Mouse (Mus musculus) thymus, adult 18-20 months (tissue): ENCODE results near the gene Mlxip.

Source experiments
- DNase-seq, 2 experiments: peaks; one replicate each; pipeline ENCODE4 v3.0.0; 2022; ENCODE audit warnings: mixed read lengths in 2 of 2

Gene Mlxip

DNA sequence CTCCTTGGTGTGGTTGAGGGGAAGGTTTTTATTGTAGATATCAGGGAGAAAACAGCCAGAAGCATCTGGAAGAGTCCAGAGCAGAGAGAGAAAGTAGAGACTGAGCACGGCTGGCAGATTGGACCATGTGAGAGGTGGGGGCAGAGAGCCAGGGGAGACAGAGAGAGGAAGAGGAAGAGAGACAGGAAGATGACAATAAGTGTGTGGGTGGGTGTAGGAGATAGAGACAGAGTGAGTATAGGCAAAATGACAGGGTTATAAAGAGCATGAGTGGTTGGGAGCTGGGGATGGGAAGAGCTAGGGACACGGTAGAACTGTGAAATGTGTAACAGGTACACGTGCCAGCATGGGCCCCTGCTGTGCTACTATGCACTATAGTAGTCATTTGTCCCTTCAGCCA is 6.1 kb upstream of the Mlxip start:
- DNase-seq, result no peak

GRCm38 (mm10) chr5:123390536-123391441 is 3.8 kb upstream of the Mlxip start:
- DNase-seq, result no peak

DNA sequence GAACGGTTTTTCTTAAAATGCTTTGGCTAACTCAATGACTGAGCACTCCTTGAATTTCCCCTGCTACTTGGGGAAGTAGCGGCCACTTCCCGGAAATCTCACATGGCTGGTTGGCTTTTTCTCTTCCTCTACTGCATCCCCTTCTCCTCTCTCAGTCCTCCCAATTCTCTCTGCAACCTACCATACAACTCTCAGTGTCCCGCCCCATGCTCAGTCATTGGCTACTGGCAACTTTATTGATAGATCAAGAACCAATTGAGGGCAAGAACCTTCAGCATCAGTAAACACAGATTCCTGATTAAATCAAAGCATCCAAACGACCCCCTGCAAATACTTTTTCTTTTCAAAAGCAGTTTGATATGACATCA is 3.2 kb upstream of the Mlxip start:
- DNase-seq, result no peak

GRCm38 (mm10) chr5:123393786-123394302 is 754 bp upstream of the Mlxip start:
- no peak for DNase-seq

DNA sequence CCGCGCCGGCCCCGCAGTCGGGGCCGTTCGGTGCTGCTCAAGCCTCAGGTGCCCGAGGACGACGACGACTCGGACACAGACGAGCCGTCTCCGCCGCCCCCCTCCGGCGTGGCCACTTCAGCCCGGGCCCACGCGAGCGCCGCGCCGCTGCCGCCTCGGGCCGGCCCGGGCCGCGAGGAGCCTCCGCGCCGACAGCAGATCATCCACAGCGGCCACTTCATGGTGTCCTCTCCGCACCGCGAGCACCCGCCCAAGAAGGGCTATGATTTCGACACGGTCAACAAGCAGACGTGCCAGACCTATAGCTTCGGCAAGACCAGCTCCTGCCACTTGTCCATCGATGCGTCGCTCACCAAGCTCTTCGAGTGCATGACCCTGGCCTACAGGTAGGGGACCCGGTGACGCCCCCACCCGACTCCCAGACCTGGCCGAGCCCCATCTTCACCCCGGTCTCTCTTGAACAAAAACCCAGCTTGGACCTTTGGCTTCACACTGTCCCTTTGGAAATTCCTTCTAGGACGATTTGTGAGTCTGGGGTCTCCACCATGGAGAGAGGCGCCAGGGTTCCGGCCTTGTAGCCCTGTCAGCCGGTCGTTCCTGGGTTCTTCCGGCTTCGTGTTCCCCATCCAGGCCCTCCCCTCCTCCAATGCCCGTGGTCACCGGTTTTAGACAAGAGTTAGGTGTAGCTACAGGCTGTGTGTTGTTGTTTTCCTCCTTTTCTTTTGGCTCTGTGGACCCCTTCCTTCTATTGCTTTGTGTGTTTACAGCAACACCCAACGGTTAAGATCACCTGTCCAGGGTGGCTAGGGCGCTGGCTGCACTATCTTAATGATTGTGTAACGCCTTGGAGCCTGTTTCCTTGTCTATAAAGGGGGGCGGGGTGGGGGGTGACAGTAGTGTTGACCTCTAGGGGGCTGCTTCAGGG is 621 bp downstream of the Mlxip start:
- peak; percentile 24 to 53 for DNase-seq

DNA sequence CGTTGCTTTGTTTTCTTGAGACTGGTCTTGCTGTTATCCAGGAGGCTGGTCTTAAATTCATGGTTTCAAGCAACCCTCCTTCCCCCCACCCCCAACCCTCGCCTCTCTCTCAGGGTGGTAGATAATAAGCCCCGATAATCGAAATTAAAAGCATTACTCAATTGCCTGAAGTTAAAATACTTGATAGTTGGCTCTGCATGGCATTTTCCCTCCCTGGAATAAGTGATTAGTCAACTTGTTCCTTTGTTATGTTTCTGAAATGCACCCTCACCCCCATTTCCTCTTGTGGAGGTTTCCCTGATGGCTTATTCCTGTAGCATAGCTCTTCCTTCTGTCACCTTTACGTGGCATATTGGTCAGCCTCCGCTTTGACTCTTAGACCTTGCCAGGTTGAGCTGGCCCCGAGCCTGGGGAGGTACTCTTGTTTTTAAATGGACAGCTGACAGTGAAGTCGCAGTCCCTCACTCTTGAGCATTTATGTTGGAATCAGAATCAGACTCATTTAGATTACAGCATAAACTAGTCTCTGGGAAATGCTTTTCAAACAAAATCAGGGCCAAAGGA is 2.4 kb downstream of the Mlxip start:
- no peak for DNase-seq

DNA sequence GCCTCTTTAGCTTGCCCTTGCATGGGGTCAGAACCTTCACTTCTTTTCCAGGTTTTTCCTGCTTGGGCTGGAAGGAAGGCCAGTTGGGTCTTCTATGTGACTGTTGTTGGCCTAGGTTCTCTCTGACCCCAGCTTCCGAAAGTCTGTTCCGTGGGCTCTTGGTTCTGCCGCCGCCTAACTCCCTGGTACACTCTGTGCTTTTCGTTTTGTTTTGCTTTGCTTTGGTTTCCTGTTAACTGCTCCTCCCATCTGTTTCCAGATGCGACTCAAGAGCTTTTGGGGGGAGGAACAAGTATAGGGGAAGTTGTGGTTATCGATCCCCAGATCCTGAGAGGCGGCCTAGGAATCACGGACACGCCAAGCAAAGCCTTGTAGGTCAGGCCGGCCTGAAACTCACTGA is 3.2 kb downstream of the Mlxip start:
- DNase-seq, result peak in 1 of 2 experiments; percentile 47

GRCm38 (mm10) chr5:123398856-123399498 is 4.4 kb downstream of the Mlxip start:
- DNase-seq, result no peak

- no peak for DNase-seq
Measured at GRCm38 (mm10) chr5:123404480-123404879, 9.9 kb downstream of the Mlxip start.

- DNase-seq, result no peak
Measured at GRCm38 (mm10) chr5:123406952-123407351, 12.4 kb downstream of the Mlxip start.

- DNase-seq, result no peak
Measured at GRCm38 (mm10) chr5:123408176-123408575, 13.6 kb downstream of the Mlxip start.

DNA sequence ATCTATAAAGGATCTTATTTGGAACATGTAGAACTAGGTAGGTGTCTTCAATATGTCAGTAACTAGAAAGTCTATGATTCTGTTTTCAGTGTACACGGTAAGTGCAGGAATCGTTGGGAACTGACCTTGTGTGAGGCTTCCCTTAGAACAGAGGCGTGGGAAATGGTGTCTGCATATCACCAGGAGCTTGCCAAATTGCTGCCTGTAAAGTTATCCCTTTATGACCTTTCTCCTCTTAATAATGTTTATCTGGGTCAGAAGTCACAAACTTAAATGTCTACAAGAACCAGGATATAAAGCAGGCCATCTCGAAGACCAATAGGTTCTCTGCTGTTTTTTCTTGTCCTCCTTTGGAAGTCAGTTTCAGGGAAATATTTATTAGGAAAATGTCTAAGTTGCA is 17.6 kb downstream of the Mlxip start:
- DNase-seq, result no peak

DNA sequence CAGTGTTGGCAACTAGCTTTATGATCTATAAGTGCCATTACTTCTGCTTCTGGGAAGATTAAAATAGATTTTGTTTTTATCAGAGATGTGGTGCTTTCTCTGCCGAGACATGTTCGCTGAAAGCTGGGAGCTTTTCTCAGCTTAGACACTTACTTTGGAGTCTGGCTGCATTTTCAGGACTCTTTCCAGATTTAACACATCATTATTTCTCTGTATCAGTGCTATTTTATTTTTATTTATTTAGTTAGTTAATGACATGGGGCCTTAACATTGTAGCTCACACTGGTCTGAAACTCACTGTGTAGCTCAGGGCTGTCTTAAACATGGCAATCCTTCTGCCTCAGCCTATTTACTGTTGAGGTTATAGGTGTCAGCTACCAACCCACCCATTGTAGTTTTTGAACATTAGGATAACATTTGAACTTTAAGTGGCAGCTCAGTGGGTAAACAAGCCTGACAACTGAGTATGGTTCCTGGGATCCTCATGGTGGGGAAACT is 19.3 kb downstream of the Mlxip start:
- DNase-seq, result no peak

DNA sequence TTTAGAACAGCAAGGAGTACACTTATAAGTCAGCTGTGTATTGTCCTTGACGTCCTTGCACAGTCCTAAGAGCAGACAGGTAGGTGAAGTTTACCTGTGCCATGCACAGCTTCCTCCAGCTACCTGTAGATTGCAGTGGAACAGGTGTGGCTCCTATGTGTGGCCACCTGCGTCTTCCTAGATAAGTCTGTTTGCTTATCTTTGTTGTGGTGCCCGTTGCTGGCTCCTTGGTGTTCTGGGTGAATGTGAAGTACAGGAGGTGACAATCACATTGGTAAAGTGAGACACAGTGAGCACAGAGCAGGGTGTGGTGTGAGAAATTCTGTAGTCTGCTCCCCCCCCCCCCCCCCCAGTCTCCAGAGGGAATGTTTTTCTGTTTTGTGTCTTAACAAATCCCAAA is 21.6 kb downstream of the Mlxip start:
- no peak for DNase-seq

GRCm38 (mm10) chr5:123416566-123417518 is 22.2 kb downstream of the Mlxip start:
- DNase-seq, result no peak

GRCm38 (mm10) chr5:123423885-123424284 is 29.3 kb downstream of the Mlxip start:
- DNase-seq, result no peak

DNA sequence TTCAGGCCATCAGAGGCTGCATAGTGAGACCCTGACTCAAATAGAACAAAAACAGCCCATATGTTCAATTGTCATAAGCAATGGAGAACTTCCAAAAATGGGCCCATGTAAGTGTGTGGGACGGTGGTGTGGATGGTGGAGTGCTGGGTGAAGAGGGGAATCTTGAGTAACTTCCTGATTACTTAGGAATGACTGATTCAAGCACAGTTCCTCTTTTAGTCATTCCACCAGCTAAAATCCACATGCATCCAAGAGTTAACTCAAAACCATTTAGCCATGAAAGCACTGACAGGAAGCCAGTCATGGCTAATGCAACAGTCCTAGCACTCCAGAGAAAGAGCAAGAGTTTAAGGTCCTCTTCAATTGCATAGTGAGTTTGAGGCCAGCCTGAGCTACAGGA is 33.0 kb downstream of the Mlxip start:
- no peak for DNase-seq

DNA sequence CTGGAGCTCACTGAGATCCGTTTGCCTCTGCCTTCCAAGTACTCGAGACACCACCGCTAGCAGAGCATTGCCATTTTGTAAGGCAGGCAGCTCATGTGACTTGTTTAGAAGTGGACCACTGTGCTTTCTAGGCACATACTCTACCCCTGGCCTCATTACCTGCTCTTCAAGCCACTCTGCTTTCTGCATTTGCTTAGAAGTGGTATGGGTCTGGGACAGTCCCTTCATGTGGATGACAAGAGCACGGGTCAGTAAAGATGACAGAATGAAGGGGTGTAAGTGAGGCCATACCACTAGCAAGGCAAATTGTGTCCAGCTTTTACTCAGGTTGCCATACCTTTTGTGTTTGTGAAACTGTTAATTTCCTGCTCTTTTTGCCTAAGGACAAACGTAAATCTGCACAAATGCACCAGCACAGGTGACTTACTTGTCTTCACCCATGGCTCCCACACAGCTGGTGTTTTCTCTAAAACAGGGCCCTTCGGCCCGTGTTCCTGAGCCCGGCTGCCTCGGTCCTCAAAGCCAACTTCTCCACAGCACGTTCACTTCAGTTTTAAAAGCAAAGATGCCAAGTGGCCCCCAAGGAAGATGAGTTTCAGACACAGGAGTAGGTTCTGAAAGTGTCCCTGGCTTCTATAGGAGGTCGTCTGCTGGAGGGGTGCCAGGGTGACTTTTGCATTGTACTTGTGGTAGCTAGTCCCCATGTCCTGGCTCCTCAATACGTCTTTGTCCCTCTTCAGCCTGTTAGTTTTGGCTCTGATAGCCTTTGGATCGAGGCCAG is 37.1 kb downstream of the Mlxip start:
- DNase-seq, result no peak

- DNase-seq, result no peak
Measured at GRCm38 (mm10) chr5:123432305-123432874, 37.8 kb downstream of the Mlxip start.
